ENCODE assay signal across 12 mouse cellular contexts in the genomic region with DNA sequence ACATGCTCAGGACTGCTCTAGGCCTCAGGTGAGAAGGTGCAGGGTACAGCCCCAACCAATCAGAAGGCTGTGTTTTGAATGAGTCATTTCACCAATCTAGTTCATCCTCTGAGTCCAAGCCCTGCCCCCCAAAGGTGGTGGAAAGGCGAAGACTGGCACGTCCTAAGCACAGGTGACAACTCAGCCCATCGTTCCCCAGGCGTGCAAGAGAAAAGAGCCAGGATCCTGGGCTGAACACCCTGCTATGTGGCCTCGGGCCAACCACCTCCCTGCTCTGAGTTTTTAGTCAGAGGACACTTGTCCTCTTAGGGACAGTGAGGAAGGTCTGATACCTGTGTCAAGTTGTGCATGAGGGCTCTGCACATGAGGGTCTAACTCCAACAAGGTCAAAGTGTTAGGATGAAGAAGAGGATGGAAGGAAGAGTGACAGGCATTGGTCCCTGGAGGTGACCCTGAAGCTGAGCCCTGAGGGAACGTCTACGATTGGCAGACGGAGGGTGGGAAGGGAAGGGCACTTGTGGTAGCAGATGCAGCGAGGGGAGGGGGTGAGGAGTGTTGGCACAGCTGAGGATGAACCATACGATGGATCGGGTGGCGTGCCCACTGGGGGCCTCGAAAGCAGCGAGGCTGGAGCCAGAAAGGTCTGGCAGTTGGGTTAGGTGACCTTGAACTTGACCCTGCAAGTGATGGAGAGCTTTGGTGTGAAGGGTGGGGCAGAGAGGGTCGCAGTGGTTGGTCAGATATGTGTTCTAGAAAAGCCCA.
DNase-seq lines count a peak whose midpoint lies in the region; ATAC-seq lines count a peak whose summit lies in the region.
"Had no signal": no experiment of that assay in that cellular context is flagged by ENCODE, and none has a peak within 500 bp of the region (broad histone marks: within the 10 kb centered on the region; RNA-seq: fewer than 3 reads in every experiment).

No protein-coding gene starts in this region.

- peak overlapping the region; percentile 37 for H3K27ac ChIP-seq in hindbrain, embryonic 15.5 days (replicated peaks)
- H3K27ac ChIP-seq in hindbrain, embryonic 12.5 days: no peak overlapping the region
- H3K27ac ChIP-seq in midbrain, embryonic 15.5 days: peak overlapping the region; percentile 40
- H3K27ac ChIP-seq: intestine, embryonic 15.5 days; liver, embryonic 13.5 days had no signal

- H3K4me1 ChIP-seq in hindbrain, embryonic 15.5 days (replicated peaks): peaks cover 19% of the 10 kb centered on the region
- no peaks in the 10 kb centered on the region; the same call in 1 of the 2 replicates for H3K4me1 ChIP-seq in hindbrain, embryonic 12.5 days
- peaks cover 11% of the 10 kb centered on the region; the same call in 1 of the 2 replicates for H3K4me1 ChIP-seq in midbrain, embryonic 15.5 days
- H3K4me1 ChIP-seq: intestine, embryonic 15.5 days; liver, embryonic 13.5 days had no signal

- no peaks in the 10 kb centered on the region for H3K27me3 ChIP-seq in hindbrain, embryonic 15.5 days
- H3K27me3 ChIP-seq in hindbrain, embryonic 12.5 days: peaks cover 14% of the 10 kb centered on the region; the same call in 1 of the 2 replicates
- no peaks in the 10 kb centered on the region for H3K27me3 ChIP-seq in midbrain, embryonic 15.5 days (replicated peaks)
- H3K27me3 ChIP-seq: intestine, embryonic 15.5 days; liver, embryonic 13.5 days had no signal

- peak; percentile 48 to 54 for DNase-seq in cerebellum, adult 18-20 months
- DNase-seq in cerebellum, adult 11-12 months: no peak
- peak; percentile 45 to 49 for DNase-seq in cerebellum, postnatal 36 days
- DNase-seq in right cerebral cortex, postnatal 25 days: no peak
- DNase-seq in embryo, embryonic 11 days: no peak
- DNase-seq: adrenal gland, postnatal 36 days; liver, embryonic 13.5 days; thymus, adult 2 months had no signal

- no peak overlapping the region for H3K9ac ChIP-seq in hindbrain, embryonic 15.5 days
- H3K9ac ChIP-seq in hindbrain, embryonic 12.5 days: no peak overlapping the region
- no peak overlapping the region for H3K9ac ChIP-seq in midbrain, embryonic 15.5 days
- H3K9ac ChIP-seq: intestine, embryonic 15.5 days; liver, embryonic 13.5 days had no signal

- no peak overlapping the region for H3K4me3 ChIP-seq in hindbrain, embryonic 15.5 days
- H3K4me3 ChIP-seq in hindbrain, embryonic 12.5 days: no peak overlapping the region
- no peak overlapping the region for H3K4me3 ChIP-seq in midbrain, embryonic 15.5 days
- H3K4me3 ChIP-seq: intestine, embryonic 15.5 days; liver, embryonic 13.5 days had no signal

- no peaks in the 10 kb centered on the region for H3K9me3 ChIP-seq in hindbrain, embryonic 15.5 days
- H3K9me3 ChIP-seq in hindbrain, embryonic 12.5 days (replicated peaks): no peaks in the 10 kb centered on the region; the same call in 1 of the 2 replicates
- no peaks in the 10 kb centered on the region for H3K9me3 ChIP-seq in midbrain, embryonic 15.5 days
- H3K9me3 ChIP-seq: intestine, embryonic 15.5 days had no signal

- no peak overlapping the region for H3K4me2 ChIP-seq in hindbrain, embryonic 15.5 days
- no peak overlapping the region for H3K4me2 ChIP-seq in hindbrain, embryonic 12.5 days (replicated peaks)
- no peak overlapping the region for H3K4me2 ChIP-seq in midbrain, embryonic 15.5 days
- H3K4me2 ChIP-seq: intestine, embryonic 15.5 days; liver, embryonic 13.5 days had no signal

- no peak for ATAC-seq in hindbrain, embryonic 15.5 days (ENCODE audit: low FRiP score, low read depth)
- no peak for ATAC-seq in hindbrain, embryonic 12.5 days (ENCODE audit: low FRiP score)
- no peak for ATAC-seq in midbrain, embryonic 15.5 days (replicated peaks)
- ATAC-seq: intestine, embryonic 15.5 days had no signal

- 66% methylated on average over 15 of the region's 15 CpGs for WGBS in hindbrain, embryonic 15.5 days
- 80% methylated on average over 15 of the region's 15 CpGs for WGBS in hindbrain, embryonic 12.5 days
- 79% methylated on average over 15 of the region's 15 CpGs for WGBS in midbrain, embryonic 15.5 days

- no peaks in the 10 kb centered on the region for H3K36me3 ChIP-seq in hindbrain, embryonic 15.5 days
- H3K36me3 ChIP-seq in hindbrain, embryonic 12.5 days: no peaks in the 10 kb centered on the region
- no peaks in the 10 kb centered on the region for H3K36me3 ChIP-seq in midbrain, embryonic 15.5 days (replicated peaks)
- H3K36me3 ChIP-seq: intestine, embryonic 15.5 days; liver, embryonic 13.5 days had no signal

Comparison
In these comparisons a context has a peak if more than half of its experiments do, and no peak if none do; other contexts are left out.
1. DNase-seq: peak in cerebellum, adult 18-20 months (2 of 2) and cerebellum, postnatal 36 days (2 of 2); none in cerebellum, adult 11-12 months (single experiment), right cerebral cortex, postnatal 25 days (single experiment) and embryo, embryonic 11 days (single experiment).